Mouse (Mus musculus) intestine, embryonic 16.5 days (tissue): Measurements from ENCODE around the gene Mcpt8. TPM values are rescaled to one million over a fixed set of nuclear protein-coding genes. Genes with fewer than 3 reads are reported as not detected.
"Not testable (repeated sequence)": the region's sequence is repeated elsewhere in the genome, so short reads cannot be mapped to it uniquely, and the experiment has no call there.

Experiments
- ATAC-seq: fragments of 200-750 bp; cut with Nextera tagmentation; 2 replicates; pipeline ENCODE4 v1.8.0; 2017; ENCODE audit warnings: moderate TSS enrichment, moderate library complexity
- H3K27ac ChIP-seq: fragments of 300-500 bp; sonication (generic); 2 replicates; pipeline ENCODE4 v1.5.1; 2014; ENCODE audit warnings: mild to moderate bottlenecking, low read length
- H3K27me3 ChIP-seq: fragments of 300-500 bp; sonication (generic); replicated peaks from 2 replicates; pipeline ENCODE4 v1.6.1; 2014; ENCODE audit warnings: low read length, control low read depth, mixed read lengths; ENCODE audit not compliant: control insufficient read depth, insufficient read depth
- H3K36me3 ChIP-seq: fragments of 300-500 bp; sonication (generic); 2 replicates; pipeline ENCODE4 v1.6.1; 2014; ENCODE audit warnings: low read length, control low read depth; ENCODE audit not compliant: control insufficient read depth, insufficient read depth
- H3K4me1 ChIP-seq: fragments of 300-500 bp; sonication (generic); 2 replicates; pipeline ENCODE4 v1.6.1; 2014; ENCODE audit warnings: low read length, control low read depth, mixed read lengths; ENCODE audit not compliant: control insufficient read depth, insufficient read depth
- H3K4me2 ChIP-seq: fragments of 300-500 bp; sonication (generic); 2 replicates; pipeline ENCODE4 v1.6.1; 2014; ENCODE audit warnings: low read depth, low read length, control low read depth
- H3K4me3 ChIP-seq: fragments of 300-500 bp; sonication (generic); 2 replicates; pipeline ENCODE4 v1.5.1; 2014; ENCODE audit warnings: mild to moderate bottlenecking, low read length
- H3K9ac ChIP-seq: fragments of 300-500 bp; sonication (generic); 2 replicates; pipeline ENCODE4 v1.6.1; 2014; ENCODE audit warnings: low read depth, low read length
- H3K9me3 ChIP-seq: fragments of 300-500 bp; sonication (generic); 2 replicates; pipeline ENCODE4 v1.6.1; 2016; ENCODE audit warnings: low read length, control low read depth; ENCODE audit not compliant: control insufficient read depth
- whole genome bisulfite sequencing: fragments of 180-500 bp; shearing (Covaris S2); extraction: QIAGEN DNeasy Blood & Tissue Kit; methylation state at CpG from one replicate; pipeline ENCODE4 v1.1.7; 2014; 5-methylcytosine and 5-hydroxymethylcytosine counted together
- polyA plus RNA-seq: library from polyadenylated mRNA; unstranded; fragments of >200 nt; fragmentation: Nextera tagmentation; extraction: Ambion mirVana; gene quantifications from 2 replicates; pipeline ENCODE4 v1.2.1, GENCODE M21; 2015

Mcpt8 gene
- 0.65 and 0.83 TPM in 2 replicates for polyA plus RNA-seq

GRCm38 (mm10) chr14:56085167-56085566 is at the start of gene Mcpt8:
Gene Mcpt8 (minus strand): TSS chr14:56085273.
- H3K4me1 ChIP-seq = no peaks in the 10 kb centered on the region
- H3K4me2 ChIP-seq = no peak within 1 kb of the TSS
- H3K27ac ChIP-seq = no peak within 1 kb of the TSS
- H3K4me3 ChIP-seq = no peak within 1 kb of the TSS
- no peaks in the 10 kb centered on the region for H3K36me3 ChIP-seq
- 89% methylated on average over 2 of the region's 2 CpGs for WGBS
- no peak for ATAC-seq
- H3K27me3 ChIP-seq = no peaks in the 10 kb centered on the region
- no peaks in the 10 kb centered on the region for H3K9me3 ChIP-seq
- H3K9ac ChIP-seq = no peak within 1 kb of the TSS

DNA sequence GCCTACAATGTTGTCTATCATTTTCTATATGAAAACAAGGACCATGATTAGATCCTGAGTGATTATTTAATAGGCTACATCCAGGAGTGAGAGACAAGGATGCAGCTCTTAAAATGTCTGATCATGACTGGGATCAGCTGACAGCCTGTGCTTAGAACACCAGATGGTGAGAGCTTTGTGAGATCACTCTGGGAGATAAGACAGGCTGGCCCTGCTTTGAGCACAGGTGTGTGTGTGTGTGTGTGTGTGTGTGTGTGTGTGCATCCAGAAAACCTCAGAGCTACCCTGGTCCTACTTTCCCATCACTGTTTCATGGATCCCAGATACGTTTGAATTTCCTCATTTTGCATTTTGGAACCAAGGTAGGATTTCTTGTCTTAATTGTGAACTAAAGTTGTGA is 48.6 kb upstream of the Mcpt8 start:
- H3K27me3 ChIP-seq, H3K4me2 ChIP-seq, H3K4me3 ChIP-seq, H3K9ac ChIP-seq, H3K4me1 ChIP-seq, ATAC-seq, H3K36me3 ChIP-seq, H3K27ac ChIP-seq, H3K9me3 ChIP-seq: not testable (repeated sequence)
- 79% methylated on average over 1 of the region's 1 CpGs for WGBS

GRCm38 (mm10) chr14:56132508-56132907 is 47.4 kb upstream of the Mcpt8 start, which contains the start of gene Gzmd:
Gene Gzmd (minus strand): TSS chr14:56132608.
- not testable (repeated sequence) for H3K9me3 ChIP-seq, H3K27me3 ChIP-seq, H3K4me3 ChIP-seq, H3K4me1 ChIP-seq, H3K9ac ChIP-seq, ATAC-seq, H3K27ac ChIP-seq, H3K4me2 ChIP-seq, H3K36me3 ChIP-seq
- WGBS = 78% methylated on average over 2 of the region's 2 CpGs

DNA sequence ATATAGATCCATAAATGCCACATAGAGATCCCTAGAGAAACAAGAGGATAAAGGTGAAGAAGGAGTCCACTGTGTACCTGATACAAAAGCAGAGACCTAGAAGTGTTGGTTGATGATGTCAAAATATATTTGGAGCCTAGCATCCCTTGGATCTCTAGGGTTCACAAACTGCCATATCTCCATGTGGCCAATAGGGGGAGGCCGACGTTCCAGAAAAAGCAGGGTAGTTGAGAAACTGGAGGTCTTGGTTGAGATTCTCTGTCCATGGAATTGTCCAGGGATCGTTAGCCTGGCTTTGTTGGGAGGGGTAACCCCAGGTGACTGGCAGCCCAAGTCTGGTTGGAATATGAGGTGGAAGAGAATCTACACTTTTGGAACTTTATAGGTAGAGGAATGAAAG is 43.3 kb upstream of the Mcpt8 start:
- no peaks in the 10 kb centered on the region for H3K4me1 ChIP-seq
- no peaks in the 10 kb centered on the region for H3K27me3 ChIP-seq
- ATAC-seq = no peak
- no peak overlapping the region for H3K4me3 ChIP-seq
- H3K36me3 ChIP-seq = no peaks in the 10 kb centered on the region
- H3K9ac ChIP-seq = no peak overlapping the region
- no peaks in the 10 kb centered on the region for H3K9me3 ChIP-seq
- WGBS = 52% methylated on average over 3 of the region's 3 CpGs
- no peak overlapping the region for H3K4me2 ChIP-seq
- H3K27ac ChIP-seq = no peak overlapping the region

DNA sequence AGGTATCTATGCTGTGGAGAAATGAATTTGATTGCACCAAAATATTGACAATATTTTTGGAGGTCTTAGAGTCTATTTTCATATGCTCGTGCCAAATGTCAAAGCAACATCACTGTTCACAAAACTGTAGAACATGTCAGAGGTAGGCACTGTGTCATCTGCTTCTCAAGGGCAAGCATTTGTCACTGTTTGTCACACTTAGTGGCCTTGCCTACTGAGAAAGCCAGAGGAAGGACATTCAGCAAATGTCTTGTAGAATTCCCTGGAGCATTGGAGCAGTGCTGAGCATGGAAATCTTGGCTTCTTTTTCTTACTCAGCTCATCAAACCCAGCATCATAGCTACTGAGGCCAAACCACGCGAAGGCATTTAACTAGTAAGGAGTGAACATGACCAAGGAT is 38.4 kb upstream of the Mcpt8 start:
- no peaks in the 10 kb centered on the region for H3K4me1 ChIP-seq
- H3K4me2 ChIP-seq = no peak overlapping the region
- no peak overlapping the region for H3K27ac ChIP-seq
- WGBS = 86% methylated on average over 3 of the region's 3 CpGs
- H3K4me3 ChIP-seq = no peak overlapping the region
- no peaks in the 10 kb centered on the region for H3K9me3 ChIP-seq
- H3K9ac ChIP-seq = no peak overlapping the region
- no peak for ATAC-seq
- no peaks in the 10 kb centered on the region for H3K36me3 ChIP-seq
- no peaks in the 10 kb centered on the region for H3K27me3 ChIP-seq

DNA sequence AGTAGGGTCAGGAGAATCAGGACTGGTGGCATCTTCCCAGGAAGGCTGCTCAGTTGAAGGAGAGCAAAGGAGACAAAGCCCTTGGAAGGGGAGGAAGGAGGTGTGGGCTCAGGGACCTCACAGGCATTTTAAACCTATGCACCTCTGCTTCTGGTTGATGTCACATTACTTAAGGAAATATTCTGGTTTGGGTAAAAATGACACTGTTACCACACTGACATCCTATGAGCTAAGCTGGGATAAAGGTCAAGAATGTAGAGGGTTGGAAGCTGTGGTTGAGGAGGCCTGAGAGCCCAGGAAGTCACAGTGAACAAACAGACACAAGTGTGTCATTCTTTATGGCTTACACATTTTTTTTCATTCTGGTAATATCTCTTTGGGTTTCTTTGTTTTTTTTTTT is 35.5 kb upstream of the Mcpt8 start, which contains the start of gene Gzme:
TSS of gene Gzme (minus strand) at position 101 of the 400 bp plus-strand sequence.
- Histone ChIP-seq H3K4me3 (no peak within 1 kb of the TSS), H3K27me3 (no peaks in the 10 kb centered on the region), H3K27ac (no peak within 1 kb of the TSS), H3K4me2 (no peak within 1 kb of the TSS), H3K9ac (no peak within 1 kb of the TSS), H3K36me3 (no peaks in the 10 kb centered on the region), H3K9me3 (no peaks in the 10 kb centered on the region), H3K4me1 (no peaks in the 10 kb centered on the region)
- no peak for ATAC-seq

DNA sequence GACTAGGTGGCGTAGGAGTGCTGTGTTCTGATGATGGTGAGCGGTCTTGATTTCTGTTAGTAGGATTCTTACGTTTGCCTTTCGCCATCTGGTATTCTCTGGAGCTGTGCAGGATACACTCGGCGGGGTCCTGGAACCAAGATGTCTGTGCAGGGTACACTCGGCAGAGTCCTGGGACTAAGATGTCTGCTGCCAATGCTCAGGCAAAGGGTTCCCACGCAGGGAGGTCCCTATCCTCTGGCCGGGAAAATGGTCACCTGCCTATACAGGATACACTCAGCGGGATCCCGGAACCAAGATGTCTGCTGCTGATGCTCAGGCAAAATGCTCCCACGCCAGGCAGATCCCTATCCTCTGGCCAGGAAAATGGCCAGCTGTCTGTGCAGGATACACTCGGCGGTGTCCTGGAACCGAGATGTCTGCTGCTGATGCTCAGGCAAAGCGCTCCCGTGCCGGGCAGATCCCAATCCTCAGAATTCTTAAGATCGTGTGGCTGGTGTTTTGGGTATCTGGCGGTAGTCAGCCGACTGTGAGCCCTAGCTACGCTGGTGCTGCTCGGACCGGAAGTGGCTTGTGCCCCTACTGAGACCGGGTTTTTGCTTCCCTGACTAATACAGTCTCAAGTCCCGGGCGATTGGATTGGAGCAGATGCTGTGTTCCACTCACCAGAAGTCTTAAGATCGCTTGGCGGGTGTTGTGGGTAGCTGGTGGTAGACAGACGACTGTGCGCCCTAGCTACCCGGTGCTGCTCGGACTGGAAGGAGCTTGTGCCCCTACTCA is 30.6 kb upstream of the Mcpt8 start:
- H3K9ac ChIP-seq, H3K4me3 ChIP-seq, ATAC-seq, H3K9me3 ChIP-seq, H3K4me1 ChIP-seq, H3K4me2 ChIP-seq, H3K27me3 ChIP-seq, H3K36me3 ChIP-seq, H3K27ac ChIP-seq: not testable (repeated sequence)
- 91% methylated on average over 33 of the region's 33 CpGs for WGBS

GRCm38 (mm10) chr14:56105447-56106180 is 20.5 kb upstream of the Mcpt8 start:
- Histone ChIP-seq H3K36me3 (no peaks in the 10 kb centered on the region), H3K27ac (no peak overlapping the region), H3K4me1 (no peaks in the 10 kb centered on the region), H3K27me3 (no peaks in the 10 kb centered on the region), H3K4me2 (no peak overlapping the region), H3K9me3 (no peaks in the 10 kb centered on the region), H3K4me3 (no peak overlapping the region), H3K9ac (no peak overlapping the region)
- ATAC-seq = no peak
- WGBS = 82% methylated on average over 13 of the region's 13 CpGs

GRCm38 (mm10) chr14:56105016-56105415 is 19.9 kb upstream of the Mcpt8 start:
- H3K4me3 ChIP-seq = no peak overlapping the region
- 82% methylated on average over 5 of the region's 5 CpGs for WGBS
- no peaks in the 10 kb centered on the region for H3K4me1 ChIP-seq
- no peak overlapping the region for H3K27ac ChIP-seq
- no peak for ATAC-seq
- no peak overlapping the region for H3K4me2 ChIP-seq
- no peaks in the 10 kb centered on the region for H3K27me3 ChIP-seq
- H3K36me3 ChIP-seq = no peaks in the 10 kb centered on the region
- H3K9me3 ChIP-seq = no peaks in the 10 kb centered on the region
- H3K9ac ChIP-seq = no peak overlapping the region
